Mouse (Mus musculus) liver, postnatal 0 days (tissue): ENCODE results near the gene Ppy. TPM values are rescaled to one million over a fixed set of nuclear protein-coding genes. Genes with fewer than 3 reads are reported as not detected.

Experiments used
- ATAC-seq: fragments of 200-750 bp; cut with Nextera tagmentation; 2 replicates; pipeline ENCODE4 v1.8.0; 2017; ENCODE audit warnings: mild to moderate bottlenecking, moderate library complexity
- DNase-seq: peaks from one replicate; pipeline ENCODE4 v3.0.0-alpha.2; 2016
- H3K27ac ChIP-seq: fragments of 300-500 bp; sonication (generic); 2 replicates; pipeline ENCODE4 v1.5.1; 2014; ENCODE audit warnings: antibody characterized with exemption, moderate library complexity, mild to moderate bottlenecking, low read depth
- H3K27me3 ChIP-seq: fragments of 300-500 bp; sonication (generic); 2 replicates; pipeline ENCODE4 v1.6.1; 2014; ENCODE audit warnings: low read length, control low read depth, mixed read lengths; ENCODE audit not compliant: insufficient read depth
- H3K36me3 ChIP-seq: fragments of 300-500 bp; sonication (generic); replicated peaks from 2 replicates; pipeline ENCODE4 v1.6.1; 2014; ENCODE audit warnings: mild to moderate bottlenecking, control low read depth, low read length, moderate library complexity, mixed read lengths; ENCODE audit not compliant: insufficient read depth
- H3K4me1 ChIP-seq: fragments of 300-500 bp; sonication (generic); 2 replicates; pipeline ENCODE4 v1.6.1; 2014; ENCODE audit warnings: antibody characterized with exemption, mild to moderate bottlenecking, control low read depth; ENCODE audit not compliant: insufficient read depth
- H3K4me2 ChIP-seq: fragments of 300-500 bp; sonication (generic); 2 replicates; pipeline ENCODE4 v1.6.1; 2014; ENCODE audit warnings: low read depth, mild to moderate bottlenecking, low read length, moderate library complexity, mixed read lengths
- H3K4me3 ChIP-seq: fragments of 300-500 bp; sonication (generic); 2 replicates; pipeline ENCODE4 v1.5.1; 2014; ENCODE audit warnings: low read depth, low read length
- H3K9ac ChIP-seq: fragments of 300-500 bp; sonication (generic); replicated peaks from 2 replicates; pipeline ENCODE4 v1.6.1; 2014; ENCODE audit warnings: mild to moderate bottlenecking, moderate library complexity
- H3K9me3 ChIP-seq: fragments of 300-500 bp; sonication (generic); 2 replicates; pipeline ENCODE4 v1.6.1; 2016; ENCODE audit warnings: mild to moderate bottlenecking, control low read depth, low read length, mixed read lengths
- CTCF ChIP-seq: sonication (generic); IDR thresholded peaks from 2 replicates; pipeline ENCODE4 v1.5.1; 2016; ENCODE audit warnings: antibody characterized with exemption, low read depth
- EP300 ChIP-seq: IDR thresholded peaks from 2 replicates; pipeline ENCODE4 v1.6.1; 2016; ENCODE audit warnings: antibody characterized with exemption, low read depth, mild to moderate bottlenecking
- WGBS: fragments of 180-500 bp; shearing (Covaris S2); extraction: QIAGEN DNeasy Blood & Tissue Kit; methylation state at CpG from one replicate; pipeline ENCODE4 v1.1.7; 2014; ENCODE audit not compliant: insufficient replicate concordance; 5-methylcytosine and 5-hydroxymethylcytosine counted together
- polyA plus RNA-seq: library from polyadenylated mRNA; unstranded; fragments of >200 nt; fragmentation: Nextera tagmentation; extraction: Ambion mirVana; gene quantifications from 2 replicates; pipeline ENCODE4 v1.2.1, GENCODE M21; 2015

Ppy gene
- polyA plus RNA-seq, 1 experiment from 2014 or later: not detected

- WGBS: 58% methylated on average over 7 of the region's 7 CpGs
- H3K4me3 ChIP-seq: no peak overlapping the region
- DNase-seq (peak; percentile 20), ATAC-seq (no peak)
- H3K9me3 ChIP-seq: no peaks in the 10 kb centered on the region
- no peak overlapping the region for H3K9ac ChIP-seq
- H3K27me3 ChIP-seq: 0 out of 2 replicates have a peak, but pooled peaks cover 3% of the 10 kb centered on the region
- H3K4me1 ChIP-seq: no peaks in the 10 kb centered on the region
- TF ChIP-seq CTCF (no peak), EP300 (no peak)
- H3K36me3 ChIP-seq: no peaks in the 10 kb centered on the region
- no peak overlapping the region for H3K27ac ChIP-seq
- H3K4me2 ChIP-seq: no peak overlapping the region
Measured at GRCm38 (mm10) chr11:102053183-102053582, 47.9 kb downstream of the Ppy start.

GRCm38 (mm10) chr11:102052697-102053096 lies 48.4 kb downstream of the Ppy start:
- 72% methylated on average over 12 of the region's 12 CpGs for WGBS
- Histone ChIP-seq H3K36me3 (no peaks in the 10 kb centered on the region), H3K4me1 (no peaks in the 10 kb centered on the region), H3K27ac (peak overlapping the region; percentile 36; the same call in 1 of the 2 replicates), H3K9ac (no peak overlapping the region), H3K9me3 (no peaks in the 10 kb centered on the region), H3K4me3 (no peak overlapping the region), H3K4me2 (no peak overlapping the region), H3K27me3 (0 out of 2 replicates have a peak, but pooled peaks cover 3% of the 10 kb centered on the region)
- no peak for TF ChIP-seq CTCF
- TF ChIP-seq EP300: no peak
- ATAC-seq (no peak), DNase-seq (no peak)

- ATAC-seq (no peak), DNase-seq (no peak)
- Histone ChIP-seq H3K9ac (no peak overlapping the region), H3K4me3 (no peak overlapping the region), H3K27ac (peak overlapping the region; percentile 36; the same call in 1 of the 2 replicates), H3K4me1 (no peaks in the 10 kb centered on the region), H3K27me3 (0 out of 2 replicates have a peak, but pooled peaks cover 3% of the 10 kb centered on the region), H3K4me2 (no peak overlapping the region), H3K9me3 (no peaks in the 10 kb centered on the region), H3K36me3 (no peaks in the 10 kb centered on the region)
- no peak for TF ChIP-seq CTCF
- no peak for TF ChIP-seq EP300
- WGBS: 65% methylated on average over 4 of the region's 4 CpGs
Measured at GRCm38 (mm10) chr11:102051954-102052353, 49.2 kb downstream of the Ppy start.

GRCm38 (mm10) chr11:102051541-102051940 lies 49.6 kb downstream of the Ppy start:
- Histone ChIP-seq H3K4me2 (no peak overlapping the region), H3K4me1 (no peaks in the 10 kb centered on the region), H3K27ac (peak overlapping the region; percentile 57), H3K9ac (no peak overlapping the region), H3K27me3 (0 out of 2 replicates have a peak, but pooled peaks cover 3% of the 10 kb centered on the region), H3K36me3 (no peaks in the 10 kb centered on the region), H3K9me3 (no peaks in the 10 kb centered on the region), H3K4me3 (no peak overlapping the region)
- TF ChIP-seq EP300 (peak; percentile 63), CTCF (no peak)
- no peak for DNase-seq
- 75% methylated on average over 4 of the region's 4 CpGs for WGBS
- peak; percentile 12; the same call in 1 of the 2 replicates for ATAC-seq

Other genes with a start within 250 kb of the Ppy start
- 0.05 and 0.11 TPM in 2 replicates for gene Meox1, start 206.9 kb downstream of the Ppy start, polyA plus RNA-seq
- gene Sost, start 134.3 kb downstream of the Ppy start, polyA plus RNA-seq: not detected in 2 replicates
- 0.19 TPM in 1 of 2 replicates, not detected in the other for gene Cfap97d1, start 117.0 kb downstream of the Ppy start, polyA plus RNA-seq
- 18.4 and 22.7 TPM in 2 replicates for gene Dusp3, start 114.3 kb downstream of the Ppy start, polyA plus RNA-seq
- 0.56 and 0.72 TPM in 2 replicates for gene Mpp3, start 72.9 kb downstream of the Ppy start, polyA plus RNA-seq
- 1.8 and 2.3 TPM in 2 replicates for gene Cd300lg, start 59.8 kb downstream of the Ppy start, polyA plus RNA-seq
- 3.9 and 4.4 TPM in 2 replicates for gene Mpp2, start 12.8 kb downstream of the Ppy start, polyA plus RNA-seq
- 1.8 TPM in 1 of 2 replicates, not detected in the other for gene Pyy, start 6.5 kb upstream of the Ppy start, polyA plus RNA-seq
- 18.5 and 25.1 TPM in 2 replicates for gene Nags, start 44.2 kb upstream of the Ppy start, polyA plus RNA-seq
- 5.8 and 6.4 TPM in 2 replicates for gene Tmem101, start 55.1 kb upstream of the Ppy start, polyA plus RNA-seq
- gene Lsm12, start 84.0 kb upstream of the Ppy start, polyA plus RNA-seq: 52.2 and 55.0 TPM in 2 replicates
- 6.7 and 6.8 TPM in 2 replicates for gene G6pc3, start 88.3 kb upstream of the Ppy start, polyA plus RNA-seq
- 17.7 and 17.8 TPM in 2 replicates for gene Hdac5, start 128.8 kb upstream of the Ppy start, polyA plus RNA-seq
- gene BC030867, start 147.6 kb upstream of the Ppy start, polyA plus RNA-seq: 4.7 and 4.9 TPM in 2 replicates
- gene Asb16, start 167.4 kb upstream of the Ppy start, polyA plus RNA-seq: not detected in 2 replicates
- 19.4 and 20.8 TPM in 2 replicates for gene Tmub2, start 183.6 kb upstream of the Ppy start, polyA plus RNA-seq
- gene Atxn7l3, start 195.3 kb upstream of the Ppy start, polyA plus RNA-seq: 4.5 and 4.6 TPM in 2 replicates
- gene Ubtf, start 218.4 kb upstream of the Ppy start, polyA plus RNA-seq: 32.4 and 32.5 TPM in 2 replicates